Mouse (Mus musculus) liver, embryonic 15.5 days (tissue): ENCODE measurements at regions not wholly inside any gene's neighbourhood (a gene's known extent, or its start where the extent isn't known, plus 50 kb on each side); places are given as distances from the start of the nearest gene placed in this dataset.

ENCODE experiments used
- ATAC-seq: fragments of 200-750 bp; cut with Nextera tagmentation; 2 replicates; pipeline ENCODE4 v1.8.0; 2017; ENCODE audit warnings: moderate number of reproducible peaks, mild to moderate bottlenecking, moderate library complexity; ENCODE audit not compliant: insufficient read depth
- H3K27ac ChIP-seq: fragments of 300-500 bp; sonication (generic); replicated peaks from 2 replicates; pipeline ENCODE4 v1.5.1; 2015; ENCODE audit warnings: mild to moderate bottlenecking, inconsistent platforms
- H3K27me3 ChIP-seq: fragments of 300-500 bp; sonication (generic); 2 replicates; pipeline ENCODE4 v1.6.1; 2015; ENCODE audit warnings: mild to moderate bottlenecking, inconsistent platforms
- H3K36me3 ChIP-seq: fragments of 300-500 bp; sonication (generic); replicated peaks from 2 replicates; pipeline ENCODE4 v1.6.1; 2015; ENCODE audit warnings: moderate library complexity, mild to moderate bottlenecking, inconsistent platforms
- H3K4me1 ChIP-seq: fragments of 300-500 bp; sonication (generic); replicated peaks from 2 replicates; pipeline ENCODE4 v1.6.1; 2015; ENCODE audit warnings: inconsistent platforms
- H3K4me2 ChIP-seq: fragments of 300-500 bp; sonication (generic); 2 replicates; pipeline ENCODE4 v1.6.1; 2015; ENCODE audit warnings: moderate library complexity, mild to moderate bottlenecking, inconsistent platforms
- H3K4me3 ChIP-seq: fragments of 300-500 bp; sonication (generic); replicated peaks from 2 replicates; pipeline ENCODE4 v1.5.1; 2015; ENCODE audit warnings: mild to moderate bottlenecking, inconsistent platforms
- H3K9ac ChIP-seq: fragments of 300-500 bp; sonication (generic); 2 replicates; pipeline ENCODE4 v1.6.1; 2015; ENCODE audit warnings: moderate library complexity, mild to moderate bottlenecking, inconsistent platforms
- H3K9me3 ChIP-seq: fragments of 300-500 bp; sonication (generic); replicated peaks from 2 replicates; pipeline ENCODE4 v1.6.1; 2016; ENCODE audit warnings: inconsistent platforms
- WGBS: fragments of 180-500 bp; shearing (Covaris S2); methylation state at CpG from one replicate; pipeline ENCODE4 v1.1.7; 2015; ENCODE audit warnings: mixed read lengths; ENCODE audit not compliant: insufficient replicate concordance; 5-methylcytosine and 5-hydroxymethylcytosine counted together

DNA sequence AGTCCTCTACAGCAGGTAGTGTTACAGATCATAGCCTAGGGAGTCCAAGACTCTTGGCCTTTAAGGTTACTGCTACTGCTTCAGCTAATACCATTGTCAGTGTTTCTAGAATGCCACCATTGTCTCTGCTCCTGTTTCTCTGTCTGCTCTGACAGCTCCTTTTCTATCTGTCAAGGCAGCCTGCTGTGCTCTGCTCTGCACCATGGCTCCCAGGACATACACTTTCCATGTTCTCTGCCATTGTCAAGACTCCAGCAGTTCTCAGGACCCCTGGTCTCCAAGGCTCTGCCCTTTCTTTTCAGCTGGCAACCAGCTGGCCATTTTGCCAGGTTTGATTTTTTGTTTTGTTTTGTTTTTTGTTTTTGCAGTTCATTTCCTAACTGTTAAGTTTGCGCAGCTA lies 208.7 kb downstream of the Otol1 start:
- no peak for ATAC-seq
- Histone ChIP-seq H3K4me3 (no peak overlapping the region), H3K4me1 (no peaks in the 10 kb centered on the region), H3K27ac (no peak overlapping the region), H3K36me3 (no peaks in the 10 kb centered on the region), H3K9me3 (no peaks in the 10 kb centered on the region), H3K4me2 (no peak overlapping the region), H3K27me3 (no peaks in the 10 kb centered on the region), H3K9ac (no peak overlapping the region)
- 67% methylated on average over 1 of the region's 1 CpGs for whole genome bisulfite sequencing

DNA sequence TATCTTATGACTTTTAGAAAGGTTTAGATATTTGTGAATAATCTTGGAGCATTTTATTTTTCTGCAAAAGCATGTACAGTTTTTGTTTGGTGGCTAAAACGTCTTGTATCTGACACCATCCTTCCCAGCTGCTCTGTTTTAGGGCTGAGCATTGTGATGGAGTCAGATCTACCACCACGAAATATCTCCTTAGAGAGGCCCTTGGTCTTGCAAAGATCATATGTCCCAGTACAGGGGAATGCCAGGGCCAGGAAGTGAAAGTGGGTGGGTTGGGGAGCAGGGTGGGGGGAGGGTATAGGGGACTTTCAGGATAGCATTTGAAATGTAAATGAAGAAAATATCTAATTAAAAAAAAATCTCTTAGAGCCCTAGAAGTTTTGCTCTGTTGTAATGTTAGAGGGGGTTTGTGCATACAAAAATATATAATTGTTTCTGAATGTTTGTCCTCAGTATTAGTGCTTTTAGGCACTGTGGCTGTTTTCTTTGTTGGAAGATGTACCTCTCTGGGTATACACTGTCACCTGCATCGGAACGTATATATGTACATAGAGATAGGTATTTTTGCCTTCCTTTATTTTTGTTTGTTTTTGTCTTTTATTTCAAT lies 211.4 kb downstream of the Otol1 start:
- Histone ChIP-seq H3K4me2 (no peak overlapping the region), H3K27me3 (no peaks in the 10 kb centered on the region), H3K9ac (no peak overlapping the region), H3K9me3 (no peaks in the 10 kb centered on the region), H3K4me3 (no peak overlapping the region), H3K36me3 (no peaks in the 10 kb centered on the region), H3K27ac (no peak overlapping the region), H3K4me1 (no peaks in the 10 kb centered on the region)
- ATAC-seq, result no peak
- WGBS, result 55% methylated on average over 4 of the region's 4 CpGs

- Histone ChIP-seq H3K4me3 (no peak overlapping the region), H3K27ac (no peak overlapping the region), H3K4me1 (no peaks in the 10 kb centered on the region), H3K36me3 (no peaks in the 10 kb centered on the region), H3K9me3 (no peaks in the 10 kb centered on the region), H3K27me3 (no peaks in the 10 kb centered on the region), H3K4me2 (no peak overlapping the region), H3K9ac (no peak overlapping the region)
- 66% methylated on average over 3 of the region's 3 CpGs for WGBS
- no peak for ATAC-seq
Observed at GRCm38 (mm10) chr3:70223443-70224065, 216.1 kb downstream of the Otol1 start.

DNA sequence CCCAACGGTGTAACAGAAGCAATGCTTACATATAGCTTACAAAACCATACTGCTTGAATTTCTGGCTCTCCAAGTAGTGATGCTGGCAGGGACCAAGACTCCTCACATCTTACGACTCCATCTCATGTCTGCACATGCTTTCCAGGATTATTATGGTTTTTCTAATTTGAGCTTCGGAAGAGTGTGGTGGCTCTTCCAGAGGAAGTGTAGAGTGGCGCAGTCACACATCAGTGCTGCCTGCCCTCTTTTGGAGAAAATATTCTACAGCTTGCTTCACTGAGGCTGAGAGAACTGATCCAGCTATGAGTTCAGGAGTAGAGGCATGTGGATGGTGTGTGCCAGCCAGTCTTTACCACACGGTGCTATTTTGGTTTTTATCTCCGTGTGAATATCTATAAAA lies 217.4 kb downstream of the Otol1 start:
- 71% methylated on average over 6 of the region's 6 CpGs for WGBS
- Histone ChIP-seq H3K9ac (no peak overlapping the region), H3K36me3 (no peaks in the 10 kb centered on the region), H3K4me3 (no peak overlapping the region), H3K27ac (no peak overlapping the region), H3K9me3 (no peaks in the 10 kb centered on the region), H3K4me2 (no peak overlapping the region), H3K4me1 (no peaks in the 10 kb centered on the region), H3K27me3 (no peaks in the 10 kb centered on the region)
- ATAC-seq, result no peak

DNA sequence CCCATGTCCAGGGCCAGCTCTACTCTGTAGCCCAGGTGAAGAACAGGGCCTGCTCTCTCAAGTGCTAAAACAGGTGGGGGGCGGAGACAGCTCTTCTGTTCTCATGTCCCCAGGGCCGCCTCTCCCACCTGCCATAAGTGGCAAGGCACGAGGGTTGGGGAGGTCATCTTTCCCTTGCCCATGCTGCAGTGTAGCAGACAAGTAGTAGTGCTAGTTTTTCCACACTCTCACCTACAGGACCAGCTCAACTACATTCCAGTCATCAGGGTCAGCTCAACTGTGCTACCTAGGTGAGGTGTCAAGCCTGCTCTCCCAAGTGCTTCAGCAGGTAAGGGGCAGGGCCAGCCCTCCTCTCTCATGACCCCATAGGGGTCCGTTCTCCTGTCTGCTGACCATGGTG lies 219.8 kb downstream of the Otol1 start:
- no peaks in the 10 kb centered on the region for H3K9me3 ChIP-seq
- H3K4me1 ChIP-seq, result no peaks in the 10 kb centered on the region
- whole genome bisulfite sequencing, result 60% methylated on average over 4 of the region's 4 CpGs
- H3K4me2 ChIP-seq, result no peak overlapping the region
- H3K9ac ChIP-seq, result no peak overlapping the region
- no peak overlapping the region for H3K27ac ChIP-seq
- H3K27me3 ChIP-seq, result no peaks in the 10 kb centered on the region
- no peaks in the 10 kb centered on the region for H3K36me3 ChIP-seq
- ATAC-seq, result no peak
- H3K4me3 ChIP-seq, result no peak overlapping the region

GRCm38 (mm10) chr3:70248655-70249054 lies 241.2 kb downstream of the Otol1 start:
- Histone ChIP-seq H3K36me3 (no peaks in the 10 kb centered on the region), H3K27ac (no peak overlapping the region), H3K27me3 (no peaks in the 10 kb centered on the region), H3K9ac (no peak overlapping the region), H3K9me3 (no peaks in the 10 kb centered on the region), H3K4me3 (no peak overlapping the region), H3K4me2 (no peak overlapping the region), H3K4me1 (no peaks in the 10 kb centered on the region)
- WGBS, result 43% methylated on average over 3 of the region's 3 CpGs
- no peak for ATAC-seq

DNA sequence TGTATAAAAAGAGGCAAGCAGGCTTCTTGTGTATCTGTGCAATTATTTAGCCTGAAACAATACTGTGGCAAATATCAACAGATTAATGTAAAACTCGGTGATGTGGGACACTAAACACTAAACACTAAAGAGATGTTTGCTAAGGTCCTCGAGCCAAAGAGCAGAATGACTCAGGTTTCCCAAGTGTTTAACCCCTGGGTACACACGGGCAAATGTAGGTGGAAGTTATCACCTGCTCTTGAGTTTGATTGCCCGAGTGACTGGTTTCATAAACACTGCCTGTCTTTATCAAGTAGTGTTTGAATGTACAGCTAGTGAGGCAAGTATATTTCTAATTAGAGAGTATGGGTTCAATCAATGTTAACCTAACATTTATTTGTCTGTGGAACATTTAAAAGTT lies 242.5 kb downstream of the Otol1 start:
- no peaks in the 10 kb centered on the region for H3K9me3 ChIP-seq
- H3K27me3 ChIP-seq, result no peaks in the 10 kb centered on the region
- no peak overlapping the region for H3K9ac ChIP-seq
- ATAC-seq, result no peak
- no peak overlapping the region for H3K4me2 ChIP-seq
- WGBS, result 43% methylated on average over 4 of the region's 4 CpGs
- H3K36me3 ChIP-seq, result no peaks in the 10 kb centered on the region
- no peak overlapping the region for H3K27ac ChIP-seq
- no peak overlapping the region for H3K4me3 ChIP-seq
- H3K4me1 ChIP-seq, result no peaks in the 10 kb centered on the region

- Histone ChIP-seq H3K4me2 (no peak overlapping the region), H3K4me3 (no peak overlapping the region), H3K9me3 (no peaks in the 10 kb centered on the region), H3K27me3 (no peaks in the 10 kb centered on the region), H3K4me1 (no peaks in the 10 kb centered on the region), H3K27ac (no peak overlapping the region), H3K9ac (no peak overlapping the region), H3K36me3 (no peaks in the 10 kb centered on the region)
- ATAC-seq, result no peak
- 64% methylated on average over 7 of the region's 7 CpGs for WGBS
Observed at GRCm38 (mm10) chr3:70250733-70251132, 243.3 kb downstream of the Otol1 start.

GRCm38 (mm10) chr3:70263318-70263717 lies 255.9 kb downstream of the Otol1 start:
- no peak for ATAC-seq
- 47% methylated on average over 3 of the region's 3 CpGs for WGBS

GRCm38 (mm10) chr3:70288590-70289388 lies 281.4 kb downstream of the Otol1 start:
- Histone ChIP-seq H3K4me2 (no peak overlapping the region), H3K27me3 (no peaks in the 10 kb centered on the region), H3K9me3 (no peaks in the 10 kb centered on the region), H3K4me3 (no peak overlapping the region), H3K36me3 (no peaks in the 10 kb centered on the region), H3K27ac (no peak overlapping the region), H3K4me1 (no peaks in the 10 kb centered on the region), H3K9ac (no peak overlapping the region)
- no peak for ATAC-seq
- 62% methylated on average over 7 of the region's 7 CpGs for WGBS

More at GRCm38 (mm10) chr3:70263318-70263717, 255.9 kb downstream of the Otol1 start:
- H3K9me3 ChIP-seq, result no peaks in the 10 kb centered on the region
- no peaks in the 10 kb centered on the region for H3K4me1 ChIP-seq
- no peak overlapping the region for H3K27ac ChIP-seq
- no peaks in the 10 kb centered on the region for H3K36me3 ChIP-seq
- no peaks in the 10 kb centered on the region for H3K27me3 ChIP-seq
- no peak overlapping the region for H3K9ac ChIP-seq
- H3K4me2 ChIP-seq, result no peak overlapping the region
- no peak overlapping the region for H3K4me3 ChIP-seq

DNA sequence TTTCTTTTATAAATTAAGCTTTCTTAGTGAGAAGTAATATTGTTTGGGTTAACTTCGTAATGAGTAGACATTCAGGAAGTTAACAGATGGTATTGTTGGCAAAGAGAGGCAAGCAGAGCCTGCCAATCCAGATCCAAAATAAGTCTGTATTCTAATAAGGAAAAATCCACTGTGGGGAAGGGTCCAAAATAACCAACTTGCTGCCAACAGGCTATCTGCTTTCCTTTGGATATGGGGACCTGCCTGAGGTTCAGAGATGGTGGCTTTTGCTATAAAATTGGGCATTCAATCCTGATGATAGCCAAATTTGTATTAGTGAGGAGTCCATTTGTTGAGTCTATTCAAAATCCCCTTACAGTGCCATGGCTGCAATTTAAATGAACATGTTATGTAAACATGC lies 300.1 kb downstream of the Otol1 start:
- H3K4me3 ChIP-seq, result no peak overlapping the region
- no peaks in the 10 kb centered on the region for H3K27me3 ChIP-seq
- no peaks in the 10 kb centered on the region for H3K9me3 ChIP-seq
- H3K4me2 ChIP-seq, result no peak overlapping the region
- H3K36me3 ChIP-seq, result no peaks in the 10 kb centered on the region
- H3K4me1 ChIP-seq, result no peaks in the 10 kb centered on the region
- H3K27ac ChIP-seq, result no peak overlapping the region
- no peak for ATAC-seq
- WGBS, result 65% methylated on average over 1 of the region's 1 CpGs
- no peak overlapping the region for H3K9ac ChIP-seq
